Mouse (Mus musculus): ENCODE measurements around the gene Nupr1l. TPM values are rescaled to one million over a fixed set of nuclear protein-coding genes. Genes with fewer than 3 reads are reported as not detected.
A peak's percentile ranks its signal among the peaks of the same experiment; 100 is the strongest.
"Not testable (repeated sequence)": the region's sequence is repeated elsewhere in the genome, so short reads cannot be mapped to it uniquely, and the experiment has no call there.

Gene Nupr1l
- polyA plus RNA-seq, 1 experiment, result 2.4 TPM

GRCm38 (mm10) chr5:129895198-129896088, 12.9 kb upstream of the Nupr1l start, which contains the start of gene Zbed5:
Zbed5 (plus strand) TSS chr5:129895723.
- WGBS, result 2% methylated on average over 44 of the region's 44 CpGs
- TF ChIP-seq CTCF (IDR thresholded peaks at IDR 0.05; ENCODE audit: extremely low read depth, insufficient read depth, insufficient read length, insufficient replicate concordance) (no peak), POLR2A (IDR thresholded peaks at IDR 0.05; ENCODE audit: low read depth, low read length) (no peak)
- Histone ChIP-seq H3K36me3 (ENCODE audit: control insufficient read depth, insufficient read depth, low read length) (no peaks in the 10 kb centered on the region), H3K27me3 (ENCODE audit: control insufficient read depth, insufficient read depth, low read length) (no peaks in the 10 kb centered on the region), H3K27ac (ENCODE audit: insufficient read depth, low read length) (no peak within 1 kb of the TSS), H3K4me3 (ENCODE audit: extremely low read depth, insufficient read depth, insufficient read length) (peak within 1 kb of the TSS; percentile 67), H3K4me1 (ENCODE audit: control insufficient read depth, insufficient read depth, insufficient read length) (no peaks in the 10 kb centered on the region)
- peak; percentile 82 to 83 for DNase-seq (ENCODE audit: low read depth in 1 of 2, low spot score in 2 of 2)

DNA sequence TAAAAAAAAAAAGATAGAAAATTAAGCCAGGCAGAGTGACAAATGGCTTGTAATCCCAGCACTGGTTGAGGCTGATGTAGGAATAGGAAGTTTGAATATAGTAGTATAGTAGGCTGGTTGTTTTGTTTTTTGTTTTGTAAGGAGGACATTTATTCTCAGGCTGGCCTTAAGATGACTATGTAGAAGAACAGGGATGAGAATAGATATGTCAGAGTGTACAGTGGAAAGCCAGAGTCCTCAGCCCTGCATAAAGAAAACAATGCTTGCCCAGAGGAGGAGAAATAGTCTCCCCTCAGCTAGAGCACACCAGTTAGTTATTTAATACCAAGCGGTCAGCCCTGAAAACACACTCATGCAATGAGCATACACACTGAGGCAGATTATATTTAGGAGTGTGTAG, 9.9 kb upstream of the Nupr1l start, which contains the start of gene Phkg1:
TSS of gene Phkg1 (minus strand) at position 101 of the 400 bp plus-strand sequence.
- Histone ChIP-seq H3K27ac (ENCODE audit: insufficient read depth, low read length) (no peak within 1 kb of the TSS), H3K27me3 (ENCODE audit: control insufficient read depth, insufficient read depth, low read length) (no peaks in the 10 kb centered on the region), H3K36me3 (ENCODE audit: control insufficient read depth, insufficient read depth, low read length) (no peaks in the 10 kb centered on the region), H3K4me1 (ENCODE audit: control insufficient read depth, insufficient read depth, insufficient read length) (no peaks in the 10 kb centered on the region), H3K4me3 (ENCODE audit: extremely low read depth, insufficient read depth, insufficient read length) (no peak within 1 kb of the TSS)
- 91% methylated on average over 1 of the region's 1 CpGs for WGBS
- no peak for TF ChIP-seq POLR2A (IDR thresholded peaks at IDR 0.05; ENCODE audit: low read depth, low read length)
- TF ChIP-seq CTCF (IDR thresholded peaks at IDR 0.05; ENCODE audit: extremely low read depth, insufficient read depth, insufficient read length, insufficient replicate concordance), result no peak
- no peak for DNase-seq (ENCODE audit: low read depth in 1 of 2, low spot score in 2 of 2)

DNA sequence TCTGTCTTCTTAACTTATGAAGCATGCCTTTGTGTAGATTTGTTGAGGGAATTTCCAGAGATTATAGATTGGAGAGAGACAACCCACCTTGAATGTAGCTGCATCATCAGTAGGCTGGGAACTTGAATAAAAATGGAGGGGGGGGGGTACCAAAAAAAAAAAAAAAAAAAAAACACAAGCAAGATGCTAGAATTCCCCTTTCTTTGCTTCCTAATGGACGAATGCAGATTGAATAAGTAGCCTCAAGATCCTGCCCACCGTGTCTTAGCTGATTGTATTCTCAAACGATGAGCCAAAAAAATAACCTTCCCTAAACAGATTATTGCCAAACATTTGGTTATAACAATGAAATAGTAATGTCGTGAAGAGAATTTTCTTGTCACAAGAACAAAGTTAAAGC, 565 bp upstream of the Nupr1l start:
- Histone ChIP-seq H3K4me3 (ENCODE audit: extremely low read depth, insufficient read depth, insufficient read length) (peak overlapping the region; percentile 70), H3K27me3 (ENCODE audit: control insufficient read depth, insufficient read depth, low read length) (no peaks in the 10 kb centered on the region), H3K36me3 (ENCODE audit: control insufficient read depth, insufficient read depth, low read length) (no peaks in the 10 kb centered on the region), H3K4me1 (ENCODE audit: control insufficient read depth, insufficient read depth, insufficient read length) (peaks cover 3% of the 10 kb centered on the region), H3K27ac (ENCODE audit: insufficient read depth, low read length) (no peak overlapping the region)
- 11% methylated on average over 4 of the region's 4 CpGs for WGBS
- no peak for TF ChIP-seq CTCF (IDR thresholded peaks at IDR 0.05; ENCODE audit: extremely low read depth, insufficient read depth, insufficient read length, insufficient replicate concordance)
- no peak for TF ChIP-seq POLR2A (IDR thresholded peaks at IDR 0.05; ENCODE audit: low read depth, low read length)
- no peak for DNase-seq (ENCODE audit: low read depth in 1 of 2, low spot score in 2 of 2)

DNA sequence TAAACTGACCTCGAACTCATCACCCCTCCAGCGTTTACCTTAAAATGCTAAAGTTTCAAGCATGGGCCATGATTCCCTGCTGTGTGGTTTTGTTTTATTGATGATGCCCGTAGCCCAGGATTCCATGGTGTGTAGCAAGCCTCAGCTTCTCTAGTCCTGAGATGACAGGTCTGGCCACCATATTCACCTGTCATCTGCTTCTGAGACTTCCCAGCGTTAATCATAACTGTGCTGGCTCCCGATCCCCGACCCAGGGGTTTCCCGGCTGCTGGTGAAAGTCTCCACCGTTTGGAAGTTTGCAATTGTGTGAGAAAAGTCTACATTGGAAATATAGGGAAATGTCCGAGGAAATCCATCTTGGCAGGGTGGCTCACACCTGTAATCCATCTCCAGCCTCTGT, 807 bp downstream of the Nupr1l start:
- H3K4me3 ChIP-seq (ENCODE audit: extremely low read depth, insufficient read depth, insufficient read length), result no peak overlapping the region
- no peaks in the 10 kb centered on the region for H3K36me3 ChIP-seq (ENCODE audit: control insufficient read depth, insufficient read depth, low read length)
- no peak for DNase-seq (ENCODE audit: low read depth in 1 of 2, low spot score in 2 of 2)
- no peaks in the 10 kb centered on the region for H3K27me3 ChIP-seq (ENCODE audit: control insufficient read depth, insufficient read depth, low read length)
- 76% methylated on average over 9 of the region's 9 CpGs for WGBS
- no peak overlapping the region for H3K27ac ChIP-seq (ENCODE audit: insufficient read depth, low read length)
- no peak for TF ChIP-seq CTCF (IDR thresholded peaks at IDR 0.05; ENCODE audit: extremely low read depth, insufficient read depth, insufficient read length, insufficient replicate concordance)
- no peak for TF ChIP-seq POLR2A (IDR thresholded peaks at IDR 0.05; ENCODE audit: low read depth, low read length)
- peaks cover 3% of the 10 kb centered on the region for H3K4me1 ChIP-seq (ENCODE audit: control insufficient read depth, insufficient read depth, insufficient read length)

DNA sequence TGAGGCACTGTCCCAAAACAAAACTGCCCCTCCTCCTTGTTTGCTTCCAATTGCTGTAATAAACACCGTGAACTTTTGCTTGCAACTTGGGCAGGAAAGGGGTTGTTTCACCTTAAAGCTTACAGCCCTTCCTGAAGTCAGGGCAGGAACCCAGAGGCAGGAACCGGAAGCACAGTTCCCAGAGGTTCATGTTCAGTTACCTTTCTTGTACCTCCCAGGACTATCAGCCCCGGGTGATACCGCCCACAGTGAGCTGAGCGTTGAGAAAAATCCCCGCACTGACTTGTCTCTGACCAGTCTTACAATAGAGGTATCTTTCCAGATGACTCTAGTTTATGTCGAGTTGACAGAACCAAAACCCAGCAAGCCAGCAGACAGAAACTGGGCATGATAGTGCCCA, 1.3 kb downstream of the Nupr1l start:
- H3K36me3 ChIP-seq (ENCODE audit: control insufficient read depth, insufficient read depth, low read length), result no peaks in the 10 kb centered on the region
- H3K27ac ChIP-seq (ENCODE audit: insufficient read depth, low read length), result no peak overlapping the region
- no peaks in the 10 kb centered on the region for H3K27me3 ChIP-seq (ENCODE audit: control insufficient read depth, insufficient read depth, low read length)
- H3K4me1 ChIP-seq (ENCODE audit: control insufficient read depth, insufficient read depth, insufficient read length), result peaks cover 3% of the 10 kb centered on the region
- H3K4me3 ChIP-seq (ENCODE audit: extremely low read depth, insufficient read depth, insufficient read length), result no peak overlapping the region
- DNase-seq (ENCODE audit: low read depth in 1 of 2, low spot score in 2 of 2), result no peak
- WGBS, result 70% methylated on average over 7 of the region's 7 CpGs
- TF ChIP-seq CTCF (IDR thresholded peaks at IDR 0.05; ENCODE audit: extremely low read depth, insufficient read depth, insufficient read length, insufficient replicate concordance) (no peak), POLR2A (IDR thresholded peaks at IDR 0.05; ENCODE audit: low read depth, low read length) (no peak)

DNA sequence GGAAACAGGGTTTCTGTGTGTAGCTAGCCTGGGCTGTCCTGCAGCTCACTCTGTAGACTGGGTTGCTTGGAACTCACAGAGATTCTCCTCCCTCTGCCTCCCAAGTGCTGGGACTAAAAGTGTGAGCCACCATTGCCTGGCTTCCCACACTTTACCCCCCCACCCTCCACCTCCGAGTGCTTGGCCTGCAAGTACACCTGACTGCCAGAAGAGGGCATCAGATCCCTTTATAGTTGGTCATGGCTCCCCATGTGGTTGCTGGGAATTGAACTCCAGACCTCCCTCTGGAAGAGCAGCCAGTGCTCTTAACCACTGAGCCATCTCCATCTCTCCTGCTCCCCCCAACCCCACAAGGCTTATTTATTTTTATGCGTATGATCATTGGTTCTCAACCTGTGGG, 5.7 kb downstream of the Nupr1l start:
- no peak overlapping the region for H3K4me3 ChIP-seq (ENCODE audit: extremely low read depth, insufficient read depth, insufficient read length)
- no peaks in the 10 kb centered on the region for H3K27me3 ChIP-seq (ENCODE audit: control insufficient read depth, insufficient read depth, low read length)
- TF ChIP-seq CTCF (IDR thresholded peaks at IDR 0.05; ENCODE audit: extremely low read depth, insufficient read depth, insufficient read length, insufficient replicate concordance) (peak; percentile 67; the same call in 1 of the 2 replicates), POLR2A (IDR thresholded peaks at IDR 0.05; ENCODE audit: low read depth, low read length) (no peak)
- no peak overlapping the region for H3K27ac ChIP-seq (ENCODE audit: insufficient read depth, low read length)
- H3K36me3 ChIP-seq (ENCODE audit: control insufficient read depth, insufficient read depth, low read length), result no peaks in the 10 kb centered on the region
- DNase-seq (ENCODE audit: low read depth in 1 of 2, low spot score in 2 of 2), result peak; percentile 16 to 28
- 42% methylated on average over 2 of the region's 2 CpGs for WGBS
- H3K4me1 ChIP-seq (ENCODE audit: control insufficient read depth, insufficient read depth, insufficient read length), result peaks cover 2% of the 10 kb centered on the region; the same call in 1 of the 2 replicates

DNA sequence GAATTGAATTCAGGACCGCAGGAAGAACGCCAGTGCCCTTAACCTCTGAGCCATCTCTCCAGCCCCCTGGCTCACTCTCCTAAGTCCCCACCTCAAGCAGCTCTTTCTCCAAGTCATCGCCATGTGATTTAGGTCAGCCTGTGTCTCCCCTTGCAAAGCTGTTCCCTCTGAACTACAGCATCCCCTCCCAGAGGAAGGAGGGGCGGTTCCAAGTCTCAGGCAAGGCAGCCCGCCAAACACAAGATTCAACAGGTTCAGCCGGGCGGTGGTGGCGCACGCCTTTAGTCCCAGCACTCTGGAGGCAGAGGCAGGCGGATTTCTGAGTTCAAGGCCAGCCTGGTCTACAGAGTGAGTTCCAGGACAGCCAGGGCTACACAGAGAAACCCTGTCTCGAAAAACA, 7.2 kb downstream of the Nupr1l start:
- not testable (repeated sequence) for H3K36me3 ChIP-seq (ENCODE audit: control insufficient read depth, insufficient read depth, low read length)

More for the DNA sequence above, 7.2 kb downstream of the Nupr1l start:
- not testable (repeated sequence) for H3K27me3 ChIP-seq (ENCODE audit: control insufficient read depth, insufficient read depth, low read length); DNase-seq (ENCODE audit: low read depth in 1 of 2, low spot score in 2 of 2); H3K27ac ChIP-seq (ENCODE audit: insufficient read depth, low read length); H3K4me3 ChIP-seq (ENCODE audit: extremely low read depth, insufficient read depth, insufficient read length); H3K4me1 ChIP-seq (ENCODE audit: control insufficient read depth, insufficient read depth, insufficient read length)
- 76% methylated on average over 11 of the region's 11 CpGs for WGBS
